Mouse (Mus musculus) ovary, adult 18-20 months (tissue): Measurements from ENCODE around the gene Krt8.
"Not testable (repeated sequence)": the region's sequence is repeated elsewhere in the genome, so short reads cannot be mapped to it uniquely, and the experiment has no call there.

Experiments
- DNase-seq: peaks from one replicate; pipeline ENCODE4 v3.0.0; 2022; ENCODE audit warnings: low spot score, mixed read lengths

The Krt8 gene

GRCm38 (mm10) chr15:102007097-102008069 lies 3.1 kb upstream of the Krt8 start:
- DNase-seq: no peak

- no peak for DNase-seq
Observed at GRCm38 (mm10) chr15:102006317-102006716, 2.0 kb upstream of the Krt8 start.

GRCm38 (mm10) chr15:102005290-102005689 lies 1.0 kb upstream of the Krt8 start:
- no peak for DNase-seq

- DNase-seq: no peak
Observed at GRCm38 (mm10) chr15:102003516-102003915, 766 bp downstream of the Krt8 start.

GRCm38 (mm10) chr15:102002646-102003488 lies 1.4 kb downstream of the Krt8 start:
- DNase-seq: peak; percentile 67

GRCm38 (mm10) chr15:101999676-102000335 lies 4.5 kb downstream of the Krt8 start:
- DNase-seq: no peak

GRCm38 (mm10) chr15:101999156-101999555 lies 5.1 kb downstream of the Krt8 start:
- no peak for DNase-seq

- DNase-seq: not testable (repeated sequence)
Observed at GRCm38 (mm10) chr15:101996450-101997078, 7.7 kb downstream of the Krt8 start.

GRCm38 (mm10) chr15:101995484-101996236 lies 8.6 kb downstream of the Krt8 start:
- no peak for DNase-seq

GRCm38 (mm10) chr15:101994365-101994764 lies 9.9 kb downstream of the Krt8 start:
- no peak for DNase-seq

GRCm38 (mm10) chr15:101990946-101991345 lies 13.3 kb downstream of the Krt8 start:
- DNase-seq: no peak

- DNase-seq: no peak
Observed at GRCm38 (mm10) chr15:101988714-101989113, 15.6 kb downstream of the Krt8 start.

GRCm38 (mm10) chr15:101988119-101988518 lies 16.2 kb downstream of the Krt8 start:
- DNase-seq: peak; percentile 55

GRCm38 (mm10) chr15:101984746-101985145 lies 19.5 kb downstream of the Krt8 start:
- DNase-seq: no peak

GRCm38 (mm10) chr15:101983949-101984601 lies 20.2 kb downstream of the Krt8 start:
- peak; percentile 87 for DNase-seq

GRCm38 (mm10) chr15:101983315-101983948 lies 20.9 kb downstream of the Krt8 start:
- no peak for DNase-seq

GRCm38 (mm10) chr15:101980849-101981248 lies 23.4 kb downstream of the Krt8 start:
- peak; percentile 42 for DNase-seq

- peak; percentile 90 for DNase-seq
Observed at GRCm38 (mm10) chr15:101977043-101977726, 27.1 kb downstream of the Krt8 start.

- peak; percentile 54 for DNase-seq
Observed at GRCm38 (mm10) chr15:101976641-101977040, 27.6 kb downstream of the Krt8 start.
